Mouse (Mus musculus) forebrain, embryonic 11.5 days (tissue): ENCODE results near the gene Rhoa. TPM values are rescaled to one million over a fixed set of nuclear protein-coding genes. Genes with fewer than 3 reads are reported as not detected.
"Not testable (repeated sequence)": the region's sequence is repeated elsewhere in the genome, so short reads cannot be mapped to it uniquely, and the experiment has no call there.

Experiments used
- ATAC-seq: fragments of 200-750 bp; cut with Nextera tagmentation; replicated peaks from 2 replicates; pipeline ENCODE4 v1.8.0; 2017; ENCODE audit warnings: moderate TSS enrichment; ENCODE audit not compliant: low FRiP score
- DNase-seq: peaks from one replicate; pipeline ENCODE4 v3.0.0-alpha.2; 2017; ENCODE audit warnings: low spot score
- H3K27ac ChIP-seq: fragments of 300-500 bp; sonication (generic); 2 replicates; pipeline ENCODE4 v1.5.1; 2014; ENCODE audit warnings: low read depth, low read length
- H3K27me3 ChIP-seq: fragments of 300-500 bp; sonication (generic); 2 replicates; pipeline ENCODE4 v1.6.1; 2014; ENCODE audit warnings: mild to moderate bottlenecking, low read length, mixed read lengths; ENCODE audit not compliant: control insufficient read depth, insufficient read depth
- H3K36me3 ChIP-seq: fragments of 300-500 bp; sonication (generic); 2 replicates; pipeline ENCODE4 v1.6.1; 2014; ENCODE audit warnings: mild to moderate bottlenecking, low read length, moderate library complexity, mixed read lengths; ENCODE audit not compliant: control insufficient read depth, insufficient read depth
- H3K4me1 ChIP-seq: fragments of 300-500 bp; sonication (generic); replicated peaks from 2 replicates; pipeline ENCODE4 v1.6.1; 2014; ENCODE audit warnings: low read length, mixed read lengths; ENCODE audit not compliant: control insufficient read depth, insufficient read depth
- H3K4me2 ChIP-seq: fragments of 300-500 bp; sonication (generic); 2 replicates; pipeline ENCODE4 v1.6.1; 2014; ENCODE audit warnings: low read depth, mild to moderate bottlenecking, low read length, moderate library complexity, mixed read lengths; ENCODE audit not compliant: severe bottlenecking
- H3K4me3 ChIP-seq: fragments of 300-500 bp; sonication (generic); 2 replicates; pipeline ENCODE4 v1.5.1; 2014; ENCODE audit warnings: low read depth, low read length
- H3K9ac ChIP-seq: fragments of 300-500 bp; sonication (generic); 2 replicates; pipeline ENCODE4 v1.6.1; 2014; ENCODE audit warnings: low read length
- H3K9me3 ChIP-seq: fragments of 300-500 bp; sonication (generic); 2 replicates; pipeline ENCODE4 v1.6.1; 2016; ENCODE audit warnings: low read length, mixed read lengths; ENCODE audit not compliant: control insufficient read depth
- WGBS: fragments of 180-500 bp; shearing (Covaris S2); extraction: QIAGEN DNeasy Blood & Tissue Kit; methylation state at CpG from one replicate; pipeline ENCODE4 v1.1.7; 2014; 5-methylcytosine and 5-hydroxymethylcytosine counted together
- polyA plus RNA-seq: library from polyadenylated mRNA; unstranded; fragments of >200 nt; fragmentation: Nextera tagmentation; extraction: Ambion mirVana; gene quantifications from 2 replicates; pipeline ENCODE4 v1.2.1, GENCODE M21; 2014

Gene Rhoa
- polyA plus RNA-seq, 1 experiment from 2014 or later: 303 TPM

- no peak overlapping the region for H3K27ac ChIP-seq
- no peak overlapping the region for H3K4me2 ChIP-seq
- 69% methylated on average over 10 of the region's 10 CpGs for WGBS
- no peak overlapping the region for H3K4me3 ChIP-seq
- H3K27me3 ChIP-seq: no peaks in the 10 kb centered on the region
- H3K36me3 ChIP-seq: no peaks in the 10 kb centered on the region
- H3K9ac ChIP-seq: no peak overlapping the region
- DNase-seq (no peak), ATAC-seq (no peak)
- peaks cover 13% of the 10 kb centered on the region; the same call in 1 of the 2 replicates for H3K4me1 ChIP-seq
- no peaks in the 10 kb centered on the region for H3K9me3 ChIP-seq
These were observed 39.5 kb upstream of the Rhoa start for GRCm38 (mm10) chr9:108266261-108266935.

GRCm38 (mm10) chr9:108267691-108268090 is 38.2 kb upstream of the Rhoa start:
- Histone ChIP-seq H3K9me3 (no peaks in the 10 kb centered on the region), H3K4me2 (no peak overlapping the region), H3K4me1 (peaks cover 7% of the 10 kb centered on the region; the same call in 1 of the 2 replicates), H3K27me3 (no peaks in the 10 kb centered on the region), H3K9ac (no peak overlapping the region), H3K4me3 (no peak overlapping the region), H3K36me3 (no peaks in the 10 kb centered on the region), H3K27ac (no peak overlapping the region)
- WGBS: 90% methylated on average over 7 of the region's 7 CpGs
- DNase-seq (no peak), ATAC-seq (no peak)

DNA sequence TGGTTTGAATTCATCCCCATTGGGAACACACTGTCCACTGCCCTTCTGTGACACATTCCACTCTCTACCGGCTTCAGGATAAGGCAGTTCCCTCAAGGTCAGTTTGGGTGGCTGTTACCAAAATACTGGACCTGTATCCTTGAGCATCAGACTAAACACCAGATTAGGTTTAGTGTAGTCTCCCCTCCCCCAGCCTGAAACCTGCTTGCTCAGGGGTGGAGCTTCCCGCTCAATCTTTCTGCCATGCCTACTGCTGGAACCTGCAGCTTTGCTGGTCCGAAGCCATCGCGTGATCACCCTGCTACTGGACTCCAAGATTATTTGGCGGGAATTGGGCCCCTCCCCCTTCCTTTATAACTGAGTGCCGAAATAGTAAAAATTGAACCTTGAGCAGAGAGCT is 37.2 kb upstream of the Rhoa start:
- not testable (repeated sequence) for H3K4me2 ChIP-seq, H3K9ac ChIP-seq, ATAC-seq, H3K4me1 ChIP-seq, H3K36me3 ChIP-seq, H3K27me3 ChIP-seq, DNase-seq, H3K27ac ChIP-seq, H3K4me3 ChIP-seq, H3K9me3 ChIP-seq
- WGBS: 94% methylated on average over 6 of the region's 7 CpGs

DNA sequence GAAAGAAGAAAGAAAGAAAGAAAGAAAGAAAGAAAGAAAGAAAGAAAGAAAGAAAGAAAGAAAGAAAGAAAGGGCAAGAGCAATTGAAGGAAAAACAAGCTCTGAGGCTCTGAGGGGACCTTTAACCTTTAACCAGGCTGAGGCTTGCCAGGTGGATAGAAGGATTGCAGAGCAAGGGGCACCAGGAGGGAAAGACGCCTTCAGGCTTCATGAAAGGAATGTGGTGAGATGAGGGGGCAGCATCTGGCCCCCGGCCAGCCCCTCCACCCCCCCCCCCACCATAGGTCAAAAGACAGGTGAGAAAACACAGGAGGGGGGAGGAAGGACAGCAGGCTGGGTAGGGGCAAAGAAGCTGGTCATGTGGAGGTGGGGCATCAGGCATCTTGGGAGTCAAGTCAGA is 34.0 kb upstream of the Rhoa start:
- no peaks in the 10 kb centered on the region for H3K4me1 ChIP-seq
- H3K27ac ChIP-seq: no peak overlapping the region
- no peaks in the 10 kb centered on the region for H3K36me3 ChIP-seq
- 45% methylated on average over 2 of the region's 2 CpGs for WGBS
- no peaks in the 10 kb centered on the region for H3K27me3 ChIP-seq
- no peaks in the 10 kb centered on the region for H3K9me3 ChIP-seq
- ATAC-seq (no peak), DNase-seq (no peak)
- no peak overlapping the region for H3K9ac ChIP-seq
- H3K4me2 ChIP-seq: no peak overlapping the region
- no peak overlapping the region for H3K4me3 ChIP-seq

GRCm38 (mm10) chr9:108272691-108273090 is 33.2 kb upstream of the Rhoa start:
- H3K4me2 ChIP-seq: no peak overlapping the region
- H3K36me3 ChIP-seq: no peaks in the 10 kb centered on the region
- H3K9ac ChIP-seq: no peak overlapping the region
- no peak for ATAC-seq
- no peaks in the 10 kb centered on the region for H3K9me3 ChIP-seq
- H3K4me1 ChIP-seq: no peaks in the 10 kb centered on the region
- no peak overlapping the region for H3K4me3 ChIP-seq
- H3K27me3 ChIP-seq: no peaks in the 10 kb centered on the region
- no peak overlapping the region for H3K27ac ChIP-seq
- 74% methylated on average over 5 of the region's 5 CpGs for WGBS
- DNase-seq: no peak

- no peaks in the 10 kb centered on the region for H3K9me3 ChIP-seq
- H3K9ac ChIP-seq: no peak overlapping the region
- H3K4me3 ChIP-seq: no peak overlapping the region
- DNase-seq (no peak), ATAC-seq (no peak)
- no peak overlapping the region for H3K4me2 ChIP-seq
- 64% methylated on average over 4 of the region's 4 CpGs for WGBS
- no peaks in the 10 kb centered on the region for H3K4me1 ChIP-seq
- H3K36me3 ChIP-seq: no peaks in the 10 kb centered on the region
- no peaks in the 10 kb centered on the region for H3K27me3 ChIP-seq
- no peak overlapping the region for H3K27ac ChIP-seq
These were observed 32.4 kb upstream of the Rhoa start for GRCm38 (mm10) chr9:108273485-108273884.

DNA sequence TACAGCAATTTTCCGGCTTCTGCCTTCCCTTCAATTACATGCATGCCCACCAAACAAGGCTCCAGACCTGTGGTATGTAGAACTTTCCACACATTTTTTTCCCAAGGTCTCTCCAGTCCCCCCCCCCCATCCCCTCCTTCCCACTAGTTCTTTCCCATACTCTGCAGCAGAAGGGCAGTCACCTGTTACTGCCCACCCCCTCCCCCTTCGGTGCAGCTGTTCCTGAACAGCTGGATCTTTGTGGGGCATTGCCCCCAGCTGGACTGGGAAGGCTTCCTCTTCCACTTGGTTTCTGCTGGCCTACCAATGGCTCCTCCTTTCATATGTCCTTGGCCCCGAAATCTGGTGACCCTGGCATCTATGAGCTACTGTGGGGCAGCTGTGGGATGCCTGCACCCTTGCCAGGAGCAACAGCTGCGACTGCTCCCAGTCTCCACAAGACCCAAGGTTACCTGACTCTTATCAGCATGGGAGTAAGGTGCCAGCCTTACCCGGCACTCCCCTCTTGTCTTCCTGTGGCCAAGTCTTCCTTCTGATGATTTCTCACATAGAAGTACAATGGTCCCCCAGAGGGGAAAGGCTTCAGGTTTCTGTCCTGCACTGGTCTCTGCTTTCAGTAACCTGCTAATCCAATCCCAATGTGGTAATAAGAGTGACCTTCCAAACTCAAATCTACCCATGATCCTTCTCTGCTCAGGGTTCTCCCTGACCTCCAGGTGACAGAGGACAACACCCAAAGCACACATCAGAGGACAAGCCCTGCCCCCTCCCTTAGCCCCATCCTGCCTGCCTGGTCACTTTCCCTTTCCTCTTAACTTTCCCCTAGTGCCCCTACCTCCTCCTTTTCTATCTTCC is 31.2 kb upstream of the Rhoa start:
- H3K4me1 ChIP-seq: no peaks in the 10 kb centered on the region
- no peak overlapping the region for H3K4me2 ChIP-seq
- DNase-seq (no peak), ATAC-seq (no peak)
- H3K27me3 ChIP-seq: no peaks in the 10 kb centered on the region
- H3K27ac ChIP-seq: no peak overlapping the region
- H3K36me3 ChIP-seq: no peaks in the 10 kb centered on the region
- H3K4me3 ChIP-seq: no peak overlapping the region
- H3K9me3 ChIP-seq: no peaks in the 10 kb centered on the region
- no peak overlapping the region for H3K9ac ChIP-seq
- WGBS: 73% methylated on average over 5 of the region's 5 CpGs

DNA sequence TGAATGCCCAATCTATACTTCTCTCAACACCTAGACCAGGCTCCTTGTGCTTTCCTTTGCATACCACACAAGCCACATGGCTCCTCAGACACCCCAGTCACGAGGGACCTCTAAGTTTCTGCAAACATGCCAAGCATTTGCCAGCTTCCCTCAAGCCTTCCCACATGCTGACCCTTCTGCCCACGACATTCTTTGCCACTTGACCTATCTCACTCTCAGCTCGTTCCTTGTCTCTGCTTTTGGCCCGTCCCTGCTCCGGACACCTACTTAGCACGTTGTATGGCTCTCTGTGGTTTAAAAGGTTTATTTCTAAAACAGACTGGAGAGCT is 30.6 kb upstream of the Rhoa start:
- H3K9ac ChIP-seq: no peak overlapping the region
- H3K27ac ChIP-seq: no peak overlapping the region
- no peak for DNase-seq
- no peaks in the 10 kb centered on the region for H3K4me1 ChIP-seq
- 68% methylated on average over 6 of the region's 6 CpGs for WGBS
- H3K27me3 ChIP-seq: no peaks in the 10 kb centered on the region
- H3K9me3 ChIP-seq: no peaks in the 10 kb centered on the region
- H3K36me3 ChIP-seq: no peaks in the 10 kb centered on the region
- H3K4me3 ChIP-seq: no peak overlapping the region
- no peak for ATAC-seq
- no peak overlapping the region for H3K4me2 ChIP-seq
